Mouse (Mus musculus) ovary, postnatal 10 days (tissue): Measurements from ENCODE around the gene Spsb4.

Source experiments
- DNase-seq: peaks from one replicate; pipeline ENCODE4 v3.0.0; 2022; ENCODE audit warnings: low spot score

The Spsb4 gene

DNA sequence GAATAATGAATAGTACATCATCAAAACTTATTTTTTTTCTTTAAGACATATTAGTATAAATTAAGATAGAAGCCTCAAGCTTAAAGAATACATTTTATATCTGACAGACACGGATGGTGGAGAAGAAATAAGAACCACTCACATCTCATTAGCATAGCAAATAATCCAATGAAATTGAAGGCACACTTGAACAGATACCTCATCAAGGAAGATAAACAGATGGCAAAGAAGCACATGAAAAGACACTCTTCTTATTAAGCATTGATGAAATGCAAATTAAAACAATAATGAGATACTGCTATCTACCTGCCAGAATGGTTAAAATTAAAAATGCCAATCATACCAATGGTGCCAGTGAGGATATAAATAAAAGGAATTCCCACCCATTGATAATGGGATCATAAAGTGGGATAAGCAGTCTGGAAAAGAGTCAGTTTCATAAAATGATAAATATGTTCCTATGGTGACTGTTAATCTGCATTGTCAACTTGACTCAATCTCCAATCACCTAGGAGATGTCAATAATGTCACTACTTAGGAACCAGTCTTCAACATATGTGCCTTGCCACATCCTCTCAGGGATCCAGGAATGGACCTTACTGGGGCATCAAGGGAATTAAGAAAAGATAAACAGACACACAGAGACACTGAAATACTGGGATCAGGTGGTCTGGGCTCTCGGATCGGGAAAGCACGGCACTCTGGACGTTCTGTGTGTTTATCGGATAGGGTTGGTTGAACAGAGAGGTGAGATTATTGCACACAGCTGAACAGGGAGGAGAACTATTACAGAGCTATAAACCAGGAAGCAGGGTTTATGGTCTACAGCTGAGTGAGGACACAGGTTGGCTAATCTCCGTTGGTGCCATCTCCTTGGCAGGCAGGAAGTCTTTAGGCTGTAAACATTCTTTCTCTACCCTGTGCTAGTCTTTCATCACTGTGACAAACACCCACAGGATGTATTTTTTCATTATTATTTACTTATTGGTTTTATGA lies 114.0 kb downstream of the Spsb4 start:
- no peak for DNase-seq

- DNase-seq = no peak
Observed at GRCm38 (mm10) chr9:96899717-96900116, 118.9 kb downstream of the Spsb4 start.

- no peak for DNase-seq
Observed at GRCm38 (mm10) chr9:96899004-96899403, 119.6 kb downstream of the Spsb4 start.

- DNase-seq = no peak
Observed at GRCm38 (mm10) chr9:96896690-96897089, 122.0 kb downstream of the Spsb4 start.

GRCm38 (mm10) chr9:96893582-96893981 lies 125.1 kb downstream of the Spsb4 start:
- no peak for DNase-seq
